Mouse (Mus musculus): ENCODE measurements around the gene Pbx1. TPM values are rescaled to one million over a fixed set of nuclear protein-coding genes. Genes with fewer than 3 reads are reported as not detected.

Gene Pbx1
- polyA plus RNA-seq, 1 experiment = 11.0 TPM

DNA sequence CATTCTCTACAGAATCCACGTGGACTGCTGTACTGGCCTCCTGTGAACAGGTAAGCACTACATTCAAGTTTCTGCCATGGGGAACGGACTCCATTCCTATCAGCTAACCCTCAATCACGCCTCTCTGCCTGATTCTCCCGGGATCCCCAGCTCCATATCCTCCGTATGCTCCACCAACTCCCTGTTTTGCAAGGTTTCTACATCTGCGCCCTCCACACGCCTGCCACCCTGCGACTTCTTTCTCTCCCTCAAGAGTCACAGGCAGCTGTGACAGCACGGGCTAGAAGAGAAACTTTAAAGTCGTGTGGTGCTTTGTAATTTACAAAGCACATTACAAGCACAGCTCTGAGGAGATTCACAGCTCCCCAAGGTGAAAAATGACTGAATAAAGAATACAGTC, 23.3 kb downstream of the Pbx1 start:
- no peaks in the 10 kb centered on the region for H3K36me3 ChIP-seq (ENCODE audit: control insufficient read depth, insufficient read depth, low read length)

DNA sequence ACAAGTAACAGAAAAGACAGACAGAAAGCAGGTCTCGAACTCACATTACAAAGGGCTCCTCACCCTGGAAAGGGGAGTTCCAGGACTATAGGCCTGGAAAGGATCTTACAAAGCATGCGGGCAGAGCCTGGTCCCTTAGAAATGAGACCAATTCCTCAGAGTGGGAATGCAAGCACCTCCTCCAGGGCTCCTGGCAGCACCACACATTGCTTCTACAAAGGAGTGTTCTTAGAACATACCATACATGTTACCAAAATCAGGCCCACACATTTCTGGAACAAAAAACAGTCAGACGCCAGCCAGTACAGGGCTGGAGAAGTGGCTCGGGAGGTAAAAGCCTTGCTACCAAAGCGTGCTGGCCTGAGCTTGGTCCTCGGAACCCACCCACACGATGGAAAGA, 24.1 kb downstream of the Pbx1 start:
- H3K4me3 ChIP-seq (ENCODE audit: low read depth, low read length) = no peak overlapping the region
- 88% methylated on average over 7 of the region's 7 CpGs for WGBS
- H3K27me3 ChIP-seq (ENCODE audit: control insufficient read depth, insufficient read depth, low read length) = no peaks in the 10 kb centered on the region
- H3K4me1 ChIP-seq (ENCODE audit: control insufficient read depth, insufficient read depth, insufficient read length, low read length) = no peaks in the 10 kb centered on the region
- H3K36me3 ChIP-seq (ENCODE audit: control insufficient read depth, insufficient read depth, low read length) = no peaks in the 10 kb centered on the region
- no peak overlapping the region for H3K27ac ChIP-seq (ENCODE audit: insufficient read depth, low read depth, low read length)
- TF ChIP-seq CTCF (IDR thresholded peaks at IDR 0.05; ENCODE audit: extremely low read depth, insufficient read length, insufficient replicate concordance, low read depth, low read length) (no peak), POLR2A (IDR thresholded peaks at IDR 0.05; ENCODE audit: low read depth, low read length) (no peak)

More for the DNA sequence above, 23.3 kb downstream of the Pbx1 start:
- Histone ChIP-seq H3K27me3 (ENCODE audit: control insufficient read depth, insufficient read depth, low read length) (no peaks in the 10 kb centered on the region), H3K4me1 (ENCODE audit: control insufficient read depth, insufficient read depth, insufficient read length, low read length) (no peaks in the 10 kb centered on the region), H3K27ac (ENCODE audit: insufficient read depth, low read depth, low read length) (no peak overlapping the region), H3K4me3 (ENCODE audit: low read depth, low read length) (no peak overlapping the region)
- WGBS = 86% methylated on average over 10 of the region's 10 CpGs
- TF ChIP-seq POLR2A (IDR thresholded peaks at IDR 0.05; ENCODE audit: low read depth, low read length) (no peak), CTCF (IDR thresholded peaks at IDR 0.05; ENCODE audit: extremely low read depth, insufficient read length, insufficient replicate concordance, low read depth, low read length) (no peak)

GRCm38 (mm10) chr1:168406291-168406675, 25.8 kb downstream of the Pbx1 start:
- Histone ChIP-seq H3K27ac (ENCODE audit: insufficient read depth, low read depth, low read length) (no peak overlapping the region), H3K4me3 (ENCODE audit: low read depth, low read length) (no peak overlapping the region), H3K27me3 (ENCODE audit: control insufficient read depth, insufficient read depth, low read length) (no peaks in the 10 kb centered on the region), H3K36me3 (ENCODE audit: control insufficient read depth, insufficient read depth, low read length) (peaks cover 2% of the 10 kb centered on the region; the same call in 1 of the 2 replicates), H3K4me1 (ENCODE audit: control insufficient read depth, insufficient read depth, insufficient read length, low read length) (no peaks in the 10 kb centered on the region)
- TF ChIP-seq POLR2A (IDR thresholded peaks at IDR 0.05; ENCODE audit: low read depth, low read length) = no peak
- TF ChIP-seq CTCF (IDR thresholded peaks at IDR 0.05; ENCODE audit: extremely low read depth, insufficient read length, insufficient replicate concordance, low read depth, low read length) = no peak
- WGBS = 86% methylated on average over 8 of the region's 8 CpGs

- no peak overlapping the region for H3K27ac ChIP-seq (ENCODE audit: insufficient read depth, low read depth, low read length)
- peaks cover 2% of the 10 kb centered on the region; the same call in 1 of the 2 replicates for H3K36me3 ChIP-seq (ENCODE audit: control insufficient read depth, insufficient read depth, low read length)
- H3K4me3 ChIP-seq (ENCODE audit: low read depth, low read length) = no peak overlapping the region
- H3K4me1 ChIP-seq (ENCODE audit: control insufficient read depth, insufficient read depth, insufficient read length, low read length) = no peaks in the 10 kb centered on the region
- TF ChIP-seq CTCF (IDR thresholded peaks at IDR 0.05; ENCODE audit: extremely low read depth, insufficient read length, insufficient replicate concordance, low read depth, low read length) (no peak), POLR2A (IDR thresholded peaks at IDR 0.05; ENCODE audit: low read depth, low read length) (no peak)
- no peaks in the 10 kb centered on the region for H3K27me3 ChIP-seq (ENCODE audit: control insufficient read depth, insufficient read depth, low read length)
- WGBS = 78% methylated on average over 9 of the region's 12 CpGs
Measured at GRCm38 (mm10) chr1:168405645-168406290, 26.3 kb downstream of the Pbx1 start.

DNA sequence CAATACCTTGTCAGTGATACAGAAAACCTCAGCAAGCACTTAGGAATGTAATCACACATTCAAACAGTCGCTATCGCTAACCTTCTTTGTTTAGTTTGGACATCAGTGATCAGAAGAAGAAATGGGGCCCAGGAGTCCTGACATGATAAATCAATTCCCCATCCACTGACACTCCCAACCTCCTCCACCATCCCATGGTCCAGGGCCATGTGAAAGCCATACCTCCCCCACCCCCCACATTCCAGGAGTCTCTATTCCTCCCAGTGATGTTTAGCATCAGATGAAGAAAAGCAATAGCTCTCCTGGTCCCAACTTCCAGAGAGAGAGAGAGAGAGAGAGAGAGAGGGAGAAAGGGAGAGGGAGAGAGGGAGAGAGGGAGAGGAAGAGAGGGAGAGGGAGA, 28.5 kb downstream of the Pbx1 start:
- no peaks in the 10 kb centered on the region for H3K4me1 ChIP-seq (ENCODE audit: control insufficient read depth, insufficient read depth, insufficient read length, low read length)
- no peak overlapping the region for H3K27ac ChIP-seq (ENCODE audit: insufficient read depth, low read depth, low read length)
- peaks cover 2% of the 10 kb centered on the region; the same call in 1 of the 2 replicates for H3K36me3 ChIP-seq (ENCODE audit: control insufficient read depth, insufficient read depth, low read length)
- WGBS = 83% methylated on average over 2 of the region's 2 CpGs
- H3K4me3 ChIP-seq (ENCODE audit: low read depth, low read length) = no peak overlapping the region
- TF ChIP-seq CTCF (IDR thresholded peaks at IDR 0.05; ENCODE audit: extremely low read depth, insufficient read length, insufficient replicate concordance, low read depth, low read length) = no peak
- TF ChIP-seq POLR2A (IDR thresholded peaks at IDR 0.05; ENCODE audit: low read depth, low read length) = no peak
- no peaks in the 10 kb centered on the region for H3K27me3 ChIP-seq (ENCODE audit: control insufficient read depth, insufficient read depth, low read length)

- peaks cover 2% of the 10 kb centered on the region; the same call in 1 of the 2 replicates for H3K36me3 ChIP-seq (ENCODE audit: control insufficient read depth, insufficient read depth, low read length)
- no peak for TF ChIP-seq POLR2A (IDR thresholded peaks at IDR 0.05; ENCODE audit: low read depth, low read length)
- TF ChIP-seq CTCF (IDR thresholded peaks at IDR 0.05; ENCODE audit: extremely low read depth, insufficient read length, insufficient replicate concordance, low read depth, low read length) = no peak
- H3K4me1 ChIP-seq (ENCODE audit: control insufficient read depth, insufficient read depth, insufficient read length, low read length) = no peaks in the 10 kb centered on the region
- H3K4me3 ChIP-seq (ENCODE audit: low read depth, low read length) = no peak overlapping the region
- H3K27ac ChIP-seq (ENCODE audit: insufficient read depth, low read depth, low read length) = no peak overlapping the region
- no peaks in the 10 kb centered on the region for H3K27me3 ChIP-seq (ENCODE audit: control insufficient read depth, insufficient read depth, low read length)
- WGBS = 77% methylated on average over 7 of the region's 7 CpGs
Measured at GRCm38 (mm10) chr1:168402683-168403082, 29.4 kb downstream of the Pbx1 start.

DNA sequence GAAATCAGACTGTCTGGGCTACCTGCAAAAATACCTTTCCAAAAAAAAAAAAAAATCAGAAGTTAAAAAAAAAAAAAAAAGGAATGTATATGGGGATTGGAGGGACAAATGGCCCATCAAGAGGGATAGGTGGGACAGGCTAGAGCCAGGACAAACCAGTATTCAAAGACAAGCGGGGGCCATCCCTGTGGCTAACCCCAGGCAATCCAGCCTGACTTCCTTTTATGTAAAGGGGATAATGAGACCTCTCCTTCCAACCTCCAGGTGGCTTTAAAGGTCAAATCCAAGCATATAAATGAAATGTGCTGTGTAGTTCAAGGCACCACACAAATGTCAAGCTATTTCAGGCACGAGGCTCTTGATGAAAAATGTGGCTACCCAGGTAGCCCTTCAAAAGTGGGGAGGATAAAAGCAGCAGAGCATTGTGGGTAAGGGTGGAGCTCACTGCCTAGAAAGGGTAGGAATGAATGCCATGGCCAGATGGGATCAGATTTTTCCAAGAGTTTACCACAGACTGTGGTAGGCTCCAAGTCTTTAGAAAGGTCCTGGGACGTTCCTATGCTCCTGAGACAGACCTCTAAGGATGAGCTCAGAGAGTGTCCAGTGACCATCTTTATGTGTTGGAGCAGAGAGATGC, 36.4 kb downstream of the Pbx1 start:
- Histone ChIP-seq H3K4me3 (ENCODE audit: low read depth, low read length) (no peak overlapping the region), H3K27me3 (ENCODE audit: control insufficient read depth, insufficient read depth, low read length) (no peaks in the 10 kb centered on the region), H3K36me3 (ENCODE audit: control insufficient read depth, insufficient read depth, low read length) (peaks cover 1% of the 10 kb centered on the region; the same call in 1 of the 2 replicates), H3K4me1 (ENCODE audit: control insufficient read depth, insufficient read depth, insufficient read length, low read length) (no peaks in the 10 kb centered on the region), H3K27ac (ENCODE audit: insufficient read depth, low read depth, low read length) (no peak overlapping the region)
- no peak for TF ChIP-seq CTCF (IDR thresholded peaks at IDR 0.05; ENCODE audit: extremely low read depth, insufficient read length, insufficient replicate concordance, low read depth, low read length)
- no peak for TF ChIP-seq POLR2A (IDR thresholded peaks at IDR 0.05; ENCODE audit: low read depth, low read length)
- 88% methylated on average over 3 of the region's 3 CpGs for WGBS

Measured in small intestine, adult 2 months (tissue).